Mouse (Mus musculus) C2C12 (cell line): ENCODE data around the gene Rfxap. TPM values are rescaled to one million over a fixed set of nuclear protein-coding genes. Genes with fewer than 3 reads are reported as not detected.

Source experiments
- H3K27me3 ChIP-seq: one replicate; pipeline ENCODE4 v1.6.1; 2011; ENCODE audit not compliant: control insufficient read depth, insufficient read depth, insufficient read length
- H3K36me3 ChIP-seq: one replicate; pipeline ENCODE4 v1.6.1; 2011; ENCODE audit not compliant: control insufficient read depth, insufficient read depth
- H3K4me3 ChIP-seq: one replicate; pipeline ENCODE4 v1.5.1; 2011; ENCODE audit warnings: mild to moderate bottlenecking, control low read depth; ENCODE audit not compliant: poor library complexity, insufficient read depth, severe bottlenecking
- H3K79me2 ChIP-seq: one replicate; pipeline ENCODE4 v1.6.1; 2011; ENCODE audit not compliant: control insufficient read depth, insufficient read depth
- H3K79me3 ChIP-seq: one replicate; pipeline ENCODE4 v1.6.1; 2011; ENCODE audit warnings: low read depth, control low read depth
- H3ac ChIP-seq: one replicate; pipeline ENCODE3; 2011; ENCODE audit warnings: low read depth; ENCODE audit not compliant: control insufficient read depth, insufficient read length
- CEBPB ChIP-seq: IDR thresholded peaks from one replicate; pipeline ENCODE4 v1.6.1; 2011; ENCODE audit warnings: low read depth, mild to moderate bottlenecking, control low read depth, moderate library complexity
- CTCF ChIP-seq: IDR thresholded peaks from one replicate; pipeline ENCODE4 v1.5.1; 2011; ENCODE audit not compliant: control insufficient read depth, insufficient read depth, insufficient read length
- FOSL1 ChIP-seq: IDR thresholded peaks from one replicate; pipeline ENCODE4 v1.8.0; 2011; ENCODE audit warnings: mild to moderate bottlenecking, low read length; ENCODE audit not compliant: poor library complexity, insufficient read depth, severe bottlenecking
- MAX ChIP-seq: IDR thresholded peaks from one replicate; pipeline ENCODE4 v1.6.1; 2011; ENCODE audit warnings: mild to moderate bottlenecking, control low read depth
- MYOD1 ChIP-seq: IDR thresholded peaks from one replicate; pipeline ENCODE4 v1.6.1; 2011; ENCODE audit warnings: low read depth; ENCODE audit not compliant: control insufficient read depth, insufficient read length
- MYOG ChIP-seq: IDR thresholded peaks from one replicate; pipeline ENCODE4 v1.6.1; 2011; ENCODE audit not compliant: control insufficient read depth, insufficient read length; ENCODE audit errors: extremely low read depth
- USF1 ChIP-seq: IDR thresholded peaks from one replicate; pipeline ENCODE4 v1.6.1; 2011; ENCODE audit warnings: low read depth, mild to moderate bottlenecking, control low read depth, moderate library complexity
- polyA plus RNA-seq: library from polyadenylated mRNA; unstranded; fragments of >200 nt; fragmentation: generic; extraction: Trizol; gene quantifications from one replicate; pipeline ENCODE4 v1.2.1, GENCODE M21; 2012; ENCODE audit warnings: missing spikeins

Gene Rfxap
- polyA plus RNA-seq, 1 experiment: 27.3 TPM

DNA sequence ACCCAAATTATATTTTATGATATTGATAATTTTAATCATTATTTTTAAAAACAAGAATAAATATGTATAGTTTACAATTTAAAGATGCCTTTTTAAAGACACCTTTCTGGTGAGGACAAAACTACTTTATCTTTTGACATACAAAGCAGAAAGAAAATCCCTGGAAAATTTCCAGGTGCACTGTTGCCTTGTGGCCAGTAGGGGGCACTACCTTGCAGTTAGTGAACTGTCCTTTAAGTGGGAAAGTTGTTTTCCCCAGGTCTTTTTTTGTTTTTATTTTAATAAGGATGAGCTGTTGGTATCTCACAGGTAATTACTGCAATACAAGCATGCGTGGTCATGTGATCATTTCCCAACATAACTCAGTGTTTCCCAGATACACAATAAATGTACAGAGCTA lies 11.8 kb downstream of the Rfxap start:
- H3K36me3 ChIP-seq: no peaks in the 10 kb centered on the region
- no peak overlapping the region for H3K4me3 ChIP-seq
- no peak overlapping the region for H3ac ChIP-seq
- H3K79me2 ChIP-seq: no peaks in the 10 kb centered on the region
- H3K79me3 ChIP-seq: no peaks in the 10 kb centered on the region
- TF ChIP-seq CEBPB (no peak), MYOD1 (no peak), FOSL1 (no peak), MYOG (no peak), USF1 (no peak), MAX (no peak), CTCF (no peak)
- H3K27me3 ChIP-seq: no peaks in the 10 kb centered on the region

DNA sequence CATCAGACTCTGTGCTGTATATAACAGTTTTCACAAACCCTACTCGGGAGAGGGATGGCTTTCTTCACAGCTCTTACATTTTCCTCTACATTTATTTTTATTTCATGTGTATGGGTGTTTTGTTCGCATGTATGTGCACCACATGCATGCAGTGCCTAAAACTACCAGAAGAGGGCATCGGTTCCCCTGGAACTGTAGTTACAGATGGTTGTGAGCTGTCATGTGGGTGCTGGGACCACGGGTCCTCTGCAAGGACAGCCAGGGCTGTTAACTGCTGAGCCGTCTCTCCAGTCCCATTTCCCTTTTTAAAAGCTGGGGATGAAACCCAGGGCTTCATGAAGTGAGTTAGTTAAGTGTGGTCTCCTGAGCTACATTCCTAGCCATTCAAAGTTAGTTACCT lies 12.2 kb downstream of the Rfxap start:
- Histone ChIP-seq H3K36me3 (no peaks in the 10 kb centered on the region), H3ac (no peak overlapping the region), H3K27me3 (no peaks in the 10 kb centered on the region), H3K79me2 (no peaks in the 10 kb centered on the region), H3K4me3 (no peak overlapping the region), H3K79me3 (no peaks in the 10 kb centered on the region)
- TF ChIP-seq USF1 (no peak), CTCF (no peak), FOSL1 (no peak), CEBPB (no peak), MAX (no peak), MYOD1 (no peak), MYOG (no peak)

DNA sequence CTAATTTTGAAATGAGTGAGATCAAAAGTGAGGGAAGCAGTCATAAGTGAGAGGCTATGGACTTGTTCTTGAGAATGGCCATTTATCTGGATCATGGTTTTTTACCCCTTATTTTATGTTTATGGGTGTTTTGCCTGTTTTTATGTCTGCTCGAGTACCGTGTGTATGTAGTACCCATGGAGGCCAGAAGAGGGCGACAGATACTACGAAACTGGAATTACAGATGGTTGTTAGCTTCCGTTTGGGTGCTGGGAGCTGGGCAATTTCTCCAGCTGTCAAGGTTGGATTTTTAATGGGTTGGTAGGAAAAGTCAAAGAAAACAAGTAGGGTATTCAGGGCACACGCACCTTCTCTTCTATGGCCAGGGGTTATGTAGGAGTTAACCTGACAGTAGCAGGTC lies 13.8 kb downstream of the Rfxap start:
- H3K79me2 ChIP-seq: no peaks in the 10 kb centered on the region
- TF ChIP-seq CEBPB (no peak), MYOD1 (no peak), CTCF (no peak), FOSL1 (no peak), MYOG (no peak), MAX (no peak), USF1 (no peak)
- no peak overlapping the region for H3K4me3 ChIP-seq
- H3K27me3 ChIP-seq: no peaks in the 10 kb centered on the region
- no peaks in the 10 kb centered on the region for H3K36me3 ChIP-seq
- H3ac ChIP-seq: no peak overlapping the region
- no peaks in the 10 kb centered on the region for H3K79me3 ChIP-seq

DNA sequence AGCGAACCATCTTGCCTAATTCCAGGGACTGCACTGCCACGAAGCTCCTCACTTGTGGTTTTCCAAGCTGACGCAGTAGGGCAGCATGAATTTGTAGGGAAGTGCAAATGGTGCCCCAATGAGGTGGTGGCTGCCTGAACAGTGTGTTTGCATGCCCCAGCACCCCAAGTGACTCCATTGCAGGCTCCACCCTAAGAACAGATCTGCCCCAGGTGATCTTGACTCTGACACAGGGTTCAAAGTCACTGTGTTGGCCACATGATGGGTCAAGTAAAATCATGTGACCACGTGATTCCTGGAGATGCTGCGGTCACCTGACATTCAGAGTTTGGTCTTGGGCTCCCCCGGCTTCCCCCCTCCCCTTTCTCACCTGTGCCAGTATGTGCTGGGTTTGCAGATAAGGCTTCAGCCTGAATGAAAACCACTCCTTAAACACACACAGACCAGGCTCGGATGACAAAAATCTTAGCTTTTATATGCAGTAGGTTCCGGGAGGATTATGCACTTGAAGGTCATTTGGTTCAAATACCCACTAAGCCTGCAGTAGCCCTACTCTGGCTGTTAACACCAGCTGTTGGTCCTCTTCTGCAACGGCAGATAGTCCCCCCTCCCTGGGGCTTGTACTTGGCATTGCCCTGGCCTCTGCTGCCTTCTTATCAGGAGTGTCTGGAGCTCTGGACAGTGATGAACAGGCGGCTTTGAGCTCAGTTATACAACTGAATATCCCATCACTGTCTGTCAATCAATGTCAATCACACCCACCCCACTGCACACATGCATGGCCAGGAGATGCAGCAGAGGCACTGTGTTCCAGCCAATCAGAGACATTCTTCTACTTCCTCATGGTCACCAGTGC lies 15.5 kb downstream of the Rfxap start:
- Histone ChIP-seq H3K79me3 (no peaks in the 10 kb centered on the region), H3K27me3 (no peaks in the 10 kb centered on the region), H3K79me2 (no peaks in the 10 kb centered on the region), H3ac (no peak overlapping the region), H3K36me3 (no peaks in the 10 kb centered on the region), H3K4me3 (no peak overlapping the region)
- TF ChIP-seq MAX: no peak
- no peak for TF ChIP-seq CEBPB
- TF ChIP-seq USF1: no peak

DNA sequence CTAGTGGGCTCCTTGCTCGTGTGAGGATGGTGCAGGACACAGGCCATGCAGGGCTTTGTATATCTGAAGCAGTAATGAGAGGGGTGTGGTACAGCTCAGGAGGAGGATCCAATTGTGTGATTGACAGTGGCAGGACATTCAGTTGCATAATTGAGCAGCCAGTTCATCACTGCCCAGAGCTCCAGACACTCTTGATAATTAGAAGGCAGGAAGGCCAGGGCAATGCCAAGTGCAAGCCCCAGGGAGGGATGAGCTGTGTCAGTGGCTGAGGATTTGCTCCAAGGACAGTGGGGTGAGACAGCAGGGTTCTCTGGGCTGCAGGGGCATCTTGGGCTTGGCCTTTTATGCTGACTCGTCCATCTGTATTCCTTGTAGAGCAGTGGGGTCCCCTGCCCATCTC lies 17.0 kb downstream of the Rfxap start:
- Histone ChIP-seq H3ac (no peak overlapping the region), H3K36me3 (no peaks in the 10 kb centered on the region), H3K79me2 (no peaks in the 10 kb centered on the region), H3K4me3 (no peak overlapping the region), H3K79me3 (no peaks in the 10 kb centered on the region), H3K27me3 (no peaks in the 10 kb centered on the region)
- TF ChIP-seq FOSL1 (no peak), MAX (no peak), CTCF (no peak), USF1 (no peak), MYOG (no peak), CEBPB (no peak), MYOD1 (no peak)

DNA sequence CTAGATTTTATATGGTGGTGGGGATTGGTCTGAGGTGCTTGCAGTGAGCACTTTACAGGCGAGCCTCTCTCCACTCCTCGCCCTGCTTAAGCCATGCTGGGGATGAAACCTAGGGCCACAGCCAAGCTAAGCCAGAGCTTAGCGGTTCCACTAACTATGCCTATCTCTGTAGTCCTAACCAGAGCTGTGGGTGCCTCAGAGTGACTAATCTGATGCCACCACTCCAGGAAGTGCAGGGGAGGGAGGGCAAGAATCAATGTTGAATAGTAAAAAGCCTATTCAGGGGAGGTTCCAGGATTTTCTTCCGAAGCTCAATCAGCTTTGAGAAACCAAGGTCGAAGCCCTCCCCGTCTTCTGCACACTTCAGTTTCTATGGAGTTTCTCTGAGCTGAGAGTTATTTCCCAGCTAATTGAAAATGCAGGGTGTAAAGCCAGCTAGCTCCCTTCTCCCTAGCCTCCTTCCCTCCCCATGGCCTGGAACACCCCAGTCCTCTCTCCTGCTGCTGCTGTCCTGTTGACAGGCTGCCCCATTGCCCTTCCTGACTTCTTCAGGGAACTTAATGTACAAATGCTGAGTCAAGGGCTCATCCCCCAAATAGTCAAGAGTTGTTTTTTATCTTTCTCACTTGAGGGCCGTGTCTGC lies 31.5 kb downstream of the Rfxap start:
- H3K36me3 ChIP-seq: no peaks in the 10 kb centered on the region
- no peaks in the 10 kb centered on the region for H3K79me2 ChIP-seq
- no peaks in the 10 kb centered on the region for H3K27me3 ChIP-seq
- TF ChIP-seq MYOG: no peak
- no peak for TF ChIP-seq USF1
- TF ChIP-seq FOSL1: no peak
- TF ChIP-seq CEBPB: no peak
- TF ChIP-seq CTCF: no peak
- no peak for TF ChIP-seq MAX
- TF ChIP-seq MYOD1: no peak
- no peak overlapping the region for H3K4me3 ChIP-seq
- H3ac ChIP-seq: no peak overlapping the region
- no peaks in the 10 kb centered on the region for H3K79me3 ChIP-seq
